In the genomic region with DNA sequence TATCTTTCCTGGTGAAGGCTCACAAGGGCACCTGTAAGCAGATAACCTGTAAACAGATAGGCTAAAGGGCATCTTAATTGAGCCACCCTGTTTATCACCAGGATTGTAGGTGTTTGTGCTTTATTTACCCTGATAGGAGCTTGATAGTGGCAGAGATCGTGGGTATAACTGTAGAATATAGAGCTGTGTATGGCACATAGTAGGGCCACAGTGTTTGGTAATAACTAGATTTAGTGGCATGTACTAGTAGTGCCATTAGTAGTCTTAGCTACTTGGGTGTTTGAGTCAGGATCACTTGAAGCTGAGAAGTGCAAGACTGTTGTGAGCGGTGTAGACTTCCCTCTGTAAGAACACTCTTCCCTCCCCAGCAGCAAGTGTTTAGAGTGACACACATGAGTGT, we compare ENCODE assay signal across 11 mouse cellular contexts. TPM values are rescaled to one million over a fixed set of nuclear protein-coding genes. Genes with fewer than 3 reads are reported as not detected.
A peak's percentile ranks its signal among the peaks of the same experiment; 100 is the strongest.
DNase-seq lines count a peak whose midpoint lies in the region; ATAC-seq and TF ChIP-seq lines count a peak whose summit lies in the region.
"Had no signal": no experiment of that assay in that cellular context is flagged by ENCODE, and none has a peak within 500 bp of the region (broad histone marks: within the 10 kb centered on the region; RNA-seq: fewer than 3 reads in every experiment).

No protein-coding gene starts in this region.

- TF ChIP-seq CTCF in lung, embryonic 14.5 days (IDR thresholded peaks at IDR 0.05; ENCODE audit: low read depth) = no peak
- TF ChIP-seq CTCF in stomach, postnatal 0 days (IDR thresholded peaks at IDR 0.05; ENCODE audit: low read depth) = no peak

- no peak overlapping the region; the same call in 1 of the 2 replicates for H3K9ac ChIP-seq in heart, embryonic 14.5 days (ENCODE audit: low read length)
- no peak overlapping the region for H3K9ac ChIP-seq in lung, embryonic 14.5 days
- H3K9ac ChIP-seq in stomach, postnatal 0 days (ENCODE audit: low read length) = peak overlapping the region; percentile 0; the same call in 1 of the 2 replicates

- H3K9me3 ChIP-seq in heart, embryonic 14.5 days (ENCODE audit: control insufficient read depth, low read length) = no peaks in the 10 kb centered on the region
- no peaks in the 10 kb centered on the region for H3K9me3 ChIP-seq in lung, embryonic 14.5 days (ENCODE audit: low read depth, low read length)
- no peaks in the 10 kb centered on the region for H3K9me3 ChIP-seq in midbrain, embryonic 10.5 days (replicated peaks)
- no peaks in the 10 kb centered on the region for H3K9me3 ChIP-seq in stomach, postnatal 0 days (ENCODE audit: control insufficient read depth, low read length)

- intact Hi-C loops in heart, postnatal 36 days (cut with DNase I) = no loop called here

- 88% methylated on average over 2 of the region's 2 CpGs for WGBS in heart, embryonic 14.5 days
- WGBS in lung, embryonic 14.5 days = 92% methylated on average over 2 of the region's 2 CpGs
- WGBS in midbrain, embryonic 10.5 days = 97% methylated on average over 2 of the region's 2 CpGs
- 87% methylated on average over 2 of the region's 2 CpGs for WGBS in stomach, postnatal 0 days

- H3K27me3 ChIP-seq in heart, embryonic 14.5 days (ENCODE audit: control insufficient read depth, insufficient read depth, low read length) = no peaks in the 10 kb centered on the region
- H3K27me3 ChIP-seq in lung, embryonic 14.5 days (ENCODE audit: insufficient read depth, low read length) = no peaks in the 10 kb centered on the region
- no peaks in the 10 kb centered on the region for H3K27me3 ChIP-seq in midbrain, embryonic 10.5 days (ENCODE audit: low read depth, poor library complexity, severe bottlenecking)
- H3K27me3 ChIP-seq in stomach, postnatal 0 days (ENCODE audit: control insufficient read depth, insufficient read depth, low read length) = no peaks in the 10 kb centered on the region

- no peak overlapping the region for H3K27ac ChIP-seq in heart, embryonic 14.5 days (replicated peaks in 1 of 2; ENCODE audit: control insufficient read depth in 1 of 2, insufficient read depth in 1 of 2, low read depth in 2 of 2, low read length in 2 of 2)
- no peak overlapping the region for H3K27ac ChIP-seq in lung, embryonic 14.5 days (ENCODE audit: low read depth)
- no peak overlapping the region for H3K27ac ChIP-seq in midbrain, embryonic 10.5 days (replicated peaks)
- no peak overlapping the region for H3K27ac ChIP-seq in stomach, postnatal 0 days (replicated peaks)
- H3K27ac ChIP-seq: macrophage had no signal

- H3K4me3 ChIP-seq in heart, embryonic 14.5 days (ENCODE audit: control insufficient read depth in 1 of 2, insufficient read depth in 1 of 2, low read depth in 1 of 2, low read length in 2 of 2) = no peak overlapping the region
- H3K4me3 ChIP-seq in lung, embryonic 14.5 days (ENCODE audit: low read depth, low read length) = no peak overlapping the region
- H3K4me3 ChIP-seq in midbrain, embryonic 10.5 days = peak overlapping the region; percentile 91; the same call in 1 of the 2 replicates
- H3K4me3 ChIP-seq in stomach, postnatal 0 days (ENCODE audit: low read depth, low read length) = no peak overlapping the region

- ATAC-seq in heart, embryonic 14.5 days (ENCODE audit: insufficient number of reproducible peaks, insufficient read depth, low FRiP score, low read depth) = no peak
- no peak for ATAC-seq in lung, embryonic 14.5 days (ENCODE audit: insufficient read depth)
- no peak for ATAC-seq in stomach, postnatal 0 days (ENCODE audit: low FRiP score, low TSS enrichment)

- H3K4me2 ChIP-seq in heart, embryonic 14.5 days (ENCODE audit: low read length) = peak overlapping the region; percentile 74; the same call in 1 of the 2 replicates
- peak overlapping the region; percentile 92; the same call in 1 of the 2 replicates for H3K4me2 ChIP-seq in lung, embryonic 14.5 days
- H3K4me2 ChIP-seq in stomach, postnatal 0 days (replicated peaks; ENCODE audit: low read depth) = no peak overlapping the region

- peaks cover 49% of the 10 kb centered on the region for H3K36me3 ChIP-seq in heart, embryonic 14.5 days (ENCODE audit: control insufficient read depth, insufficient read depth, low read length)
- peaks cover 50% of the 10 kb centered on the region for H3K36me3 ChIP-seq in lung, embryonic 14.5 days (ENCODE audit: insufficient read depth)
- peaks cover 55% of the 10 kb centered on the region for H3K36me3 ChIP-seq in midbrain, embryonic 10.5 days
- H3K36me3 ChIP-seq in stomach, postnatal 0 days (ENCODE audit: control insufficient read depth, insufficient read depth, low read length) = no peaks in the 10 kb centered on the region

- H3K4me1 ChIP-seq in heart, embryonic 14.5 days (ENCODE audit: control insufficient read depth in 2 of 2, insufficient read depth in 2 of 2, low read length in 2 of 2) = peaks cover 0 to 16% of the 10 kb centered on the region in 2 experiments; a peak in 2 of 4 replicates
- peaks cover 7% of the 10 kb centered on the region; the same call in 1 of the 2 replicates for H3K4me1 ChIP-seq in lung, embryonic 14.5 days (ENCODE audit: insufficient read depth)
- H3K4me1 ChIP-seq in midbrain, embryonic 10.5 days = peaks cover 30% of the 10 kb centered on the region
- H3K4me1 ChIP-seq in stomach, postnatal 0 days (replicated peaks; ENCODE audit: control insufficient read depth, insufficient read depth) = 0 out of 2 replicates have a peak, but pooled peaks cover 2% of the 10 kb centered on the region

- no peak for DNase-seq in heart, postnatal 36 days
- DNase-seq in lung, embryonic 14.5 days = no peak
- DNase-seq in lung, adult 18-20 months = no peak
- DNase-seq in midbrain, embryonic 10.5 days (ENCODE audit: low spot score) = no peak
- DNase-seq in stomach, postnatal 0 days (ENCODE audit: low spot score) = no peak
- DNase-seq in B cell, adult 2 months = no peak
- no peak for DNase-seq in right cerebral cortex, postnatal 25 days
- DNase-seq: cerebellum, postnatal 14 days; kidney, postnatal 36 days had no signal

- no peak for TF ChIP-seq EP300 in stomach, postnatal 0 days (optimal IDR thresholded peaks at IDR 0.05)

RNA-seq across cellular contexts. Expression of gene Naa35, which starts 2.1 kb away (rescaled TPM):
- 54.4 and 70.3 TPM in 2 replicates for polyA plus RNA-seq in heart, embryonic 14.5 days (2014; fragmentation: Nextera tagmentation; extraction: Ambion mirVana)
- total RNA-seq in heart, postnatal 36 days (2021) = 10 to 100 TPM; 86.6 to 99.5 TPM
- polyA plus RNA-seq in lung, embryonic 14.5 days (2014; fragmentation: Nextera tagmentation; extraction: Ambion mirVana) = 82.4 and 83.5 TPM in 2 replicates
- 109 and 110 TPM in 2 replicates for polyA plus RNA-seq in midbrain, embryonic 10.5 days (2016; fragmentation: Nextera tagmentation; extraction: Ambion mirVana)
- 58.8 and 63.2 TPM in 2 replicates for polyA plus RNA-seq in stomach, postnatal 0 days (2015; fragmentation: Nextera tagmentation; extraction: Ambion mirVana)

RNA-seq across cellular contexts. Expression of gene Agtpbp1, which starts 2.2 kb away (rescaled TPM):
- polyA plus RNA-seq in heart, embryonic 14.5 days (2014; fragmentation: Nextera tagmentation; extraction: Ambion mirVana) = 14.9 and 15.1 TPM in 2 replicates
- total RNA-seq in heart, postnatal 36 days (2021) = 100 to 1,000 TPM; 171 to 184 TPM
- polyA plus RNA-seq in lung, embryonic 14.5 days (2014; fragmentation: Nextera tagmentation; extraction: Ambion mirVana) = 18.2 and 22.7 TPM in 2 replicates
- 11.3 and 17.3 TPM in 2 replicates for polyA plus RNA-seq in midbrain, embryonic 10.5 days (2016; fragmentation: Nextera tagmentation; extraction: Ambion mirVana)
- 10.2 and 12.4 TPM in 2 replicates for polyA plus RNA-seq in stomach, postnatal 0 days (2015; fragmentation: Nextera tagmentation; extraction: Ambion mirVana)
